Mouse (Mus musculus) gastrocnemius, adult 2 months (tissue): ENCODE measurements around the gene Itga4. TPM values are rescaled to one million over a fixed set of nuclear protein-coding genes. Genes with fewer than 3 reads are reported as not detected.

ENCODE experiments used
- DNase-seq: peaks from one replicate; pipeline ENCODE4 v3.0.0; 2022
- H3K27ac ChIP-seq: fragments of 200-600 bp; 2 replicates; pipeline ENCODE4 v1.8.1; 2022; ENCODE audit warnings: mild to moderate bottlenecking
- H3K4me3 ChIP-seq: fragments of 200-600 bp; 2 replicates; pipeline ENCODE4 v1.8.1; 2022; ENCODE audit warnings: mild to moderate bottlenecking, moderate library complexity
- CTCF ChIP-seq: fragments of 200-600 bp; IDR thresholded peaks from 2 replicates; pipeline ENCODE4 v1.8.1; 2022; ENCODE audit warnings: antibody characterized with exemption, mild to moderate bottlenecking, moderate library complexity
- intact Hi-C: fragments of 180-260 bp; cut with DNase I; formaldehyde crosslinking; loops from one replicate; pipeline ENCODE4 v1.15.1; 2025
- total RNA-seq, 2 experiments: library from RNA; stranded (reverse); gene quantifications; 2 replicates each; pipeline ENCODE4 v1.2.3; 2021

Itga4 gene
- total RNA-seq, 2 experiments from 2014 or later, result 2.8 to 3.4 TPM

- Histone ChIP-seq H3K4me3 (peak overlapping the region; percentile 60), H3K27ac (no peak overlapping the region; the same call in 1 of the 2 replicates)
- intact Hi-C loops, result loop anchor here (5.0 kb wide), 1 partner anchor 127 kb away; no protein-coding TSS in a partner anchor
- no peak for DNase-seq
- TF ChIP-seq CTCF, result no peak
Observed at GRCm38 (mm10) chr2:79369905-79370304, 114.7 kb downstream of the Itga4 start.

GRCm38 (mm10) chr2:79370711-79371312, 115.6 kb downstream of the Itga4 start:
- H3K4me3 ChIP-seq, result peak overlapping the region; percentile 60
- intact Hi-C loops, result loop anchor here (5.0 kb wide), 1 partner anchor 126 kb away; no protein-coding TSS in a partner anchor
- no peak for DNase-seq

GRCm38 (mm10) chr2:79371326-79372153, 116.3 kb downstream of the Itga4 start:
- Histone ChIP-seq H3K27ac (no peak overlapping the region), H3K4me3 (no peak overlapping the region)
- intact Hi-C loops, result loop anchor here (5.0 kb wide), 1 partner anchor 126 kb away; no protein-coding TSS in a partner anchor
- no peak for DNase-seq
- TF ChIP-seq CTCF, result no peak

More at GRCm38 (mm10) chr2:79370711-79371312, 115.6 kb downstream of the Itga4 start:
- H3K27ac ChIP-seq, result peak overlapping the region; percentile 4; the same call in 1 of the 2 replicates
- TF ChIP-seq CTCF, result no peak

GRCm38 (mm10) chr2:79372154-79372467, 116.9 kb downstream of the Itga4 start:
- no peak for TF ChIP-seq CTCF
- DNase-seq, result no peak
- H3K4me3 ChIP-seq, result no peak overlapping the region
- H3K27ac ChIP-seq, result no peak overlapping the region
- intact Hi-C loops, result loop anchor here (5.0 kb wide), 1 partner anchor 125 kb away; no protein-coding TSS in a partner anchor

- H3K4me3 ChIP-seq, result no peak overlapping the region
- DNase-seq, result no peak
- intact Hi-C loops, result loop anchor here (5.0 kb wide), 1 partner anchor 125 kb away; no protein-coding TSS in a partner anchor
- TF ChIP-seq CTCF, result peak; percentile 53
- H3K27ac ChIP-seq, result no peak overlapping the region
Observed at GRCm38 (mm10) chr2:79372486-79373200, 117.4 kb downstream of the Itga4 start.

- no peak overlapping the region for H3K4me3 ChIP-seq
- intact Hi-C loops, result no loop called here
- no peak for DNase-seq
- no peak for TF ChIP-seq CTCF
- H3K27ac ChIP-seq, result no peak overlapping the region
Observed at GRCm38 (mm10) chr2:79378346-79379086, 123.3 kb downstream of the Itga4 start.

GRCm38 (mm10) chr2:79379087-79380041, 124.1 kb downstream of the Itga4 start:
- Histone ChIP-seq H3K27ac (no peak overlapping the region), H3K4me3 (no peak overlapping the region)
- no peak for TF ChIP-seq CTCF
- DNase-seq, result no peak
- intact Hi-C loops, result no loop called here

Other genes starting within 250 kb of the Itga4 start
- gene Neurod1, start 201.3 kb downstream of the Itga4 start, total RNA-seq, result not detected
- under 1 TPM; 0.23 to 0.36 TPM for gene Cerkl, start 201.4 kb downstream of the Itga4 start, total RNA-seq